Mouse (Mus musculus) neural tube, embryonic 12.5 days (tissue): ENCODE results near the gene Qsox1. TPM values are rescaled to one million over a fixed set of nuclear protein-coding genes. Genes with fewer than 3 reads are reported as not detected.

ENCODE experiments used
- ATAC-seq: fragments of 200-750 bp; cut with Nextera tagmentation; 2 replicates; pipeline ENCODE4 v1.8.0; 2017; ENCODE audit warnings: low read depth, mild to moderate bottlenecking, moderate TSS enrichment, moderate library complexity; ENCODE audit not compliant: low FRiP score
- H3K27ac ChIP-seq: fragments of 300-500 bp; sonication (generic); 2 replicates; pipeline ENCODE4 v1.5.1; 2016
- H3K27me3 ChIP-seq: fragments of 300-500 bp; sonication (generic); replicated peaks from 2 replicates; pipeline ENCODE4 v1.6.1; 2016; ENCODE audit warnings: mild to moderate bottlenecking
- H3K36me3 ChIP-seq: fragments of 300-500 bp; sonication (generic); 2 replicates; pipeline ENCODE4 v1.6.1; 2016; ENCODE audit warnings: mild to moderate bottlenecking
- H3K4me1 ChIP-seq: fragments of 300-500 bp; sonication (generic); 2 replicates; pipeline ENCODE4 v1.6.1; 2016
- H3K4me2 ChIP-seq: fragments of 300-500 bp; sonication (generic); replicated peaks from 2 replicates; pipeline ENCODE4 v1.6.1; 2016; ENCODE audit warnings: mild to moderate bottlenecking
- H3K4me3 ChIP-seq: fragments of 300-500 bp; sonication (generic); 2 replicates; pipeline ENCODE4 v1.5.1; 2016
- H3K9ac ChIP-seq: fragments of 300-500 bp; sonication (generic); 2 replicates; pipeline ENCODE4 v1.6.1; 2016; ENCODE audit warnings: mild to moderate bottlenecking
- H3K9me3 ChIP-seq: fragments of 300-500 bp; sonication (generic); 2 replicates; pipeline ENCODE4 v1.6.1; 2016; ENCODE audit warnings: mild to moderate bottlenecking
- WGBS: fragments of 180-500 bp; shearing (Covaris S2); methylation state at CpG from one replicate; pipeline ENCODE4 v1.1.7; 2016; 5-methylcytosine and 5-hydroxymethylcytosine counted together
- polyA plus RNA-seq: library from polyadenylated mRNA; unstranded; fragments of >200 nt; fragmentation: Nextera tagmentation; extraction: Ambion mirVana; gene quantifications from 2 replicates; pipeline ENCODE4 v1.2.1, GENCODE M21; 2016

Qsox1 gene
- polyA plus RNA-seq, 1 experiment from 2014 or later: 23.1 TPM

GRCm38 (mm10) chr1:155796757-155797405, 15.8 kb downstream of the Qsox1 start:
- H3K9me3 ChIP-seq: no peaks in the 10 kb centered on the region
- no peak overlapping the region for H3K9ac ChIP-seq
- no peaks in the 10 kb centered on the region for H3K4me1 ChIP-seq
- 79% methylated on average over 11 of the region's 11 CpGs for WGBS
- H3K27ac ChIP-seq: no peak overlapping the region
- no peaks in the 10 kb centered on the region for H3K27me3 ChIP-seq
- no peak overlapping the region for H3K4me2 ChIP-seq
- ATAC-seq: no peak
- peaks cover 20% of the 10 kb centered on the region for H3K36me3 ChIP-seq
- H3K4me3 ChIP-seq: no peak overlapping the region

- Histone ChIP-seq H3K9ac (no peak overlapping the region), H3K27me3 (no peaks in the 10 kb centered on the region), H3K27ac (no peak overlapping the region), H3K4me1 (peaks cover 6% of the 10 kb centered on the region), H3K4me3 (no peak overlapping the region), H3K4me2 (no peak overlapping the region), H3K9me3 (no peaks in the 10 kb centered on the region), H3K36me3 (peaks cover 20% of the 10 kb centered on the region)
- WGBS: 93% methylated on average over 5 of the region's 5 CpGs
- no peak for ATAC-seq
Measured at GRCm38 (mm10) chr1:155795791-155796233, 16.9 kb downstream of the Qsox1 start.

GRCm38 (mm10) chr1:155794855-155795254, 17.8 kb downstream of the Qsox1 start:
- H3K4me3 ChIP-seq: no peak overlapping the region
- peaks cover 20% of the 10 kb centered on the region for H3K36me3 ChIP-seq
- H3K9me3 ChIP-seq: no peaks in the 10 kb centered on the region
- H3K4me1 ChIP-seq: peaks cover 16% of the 10 kb centered on the region
- no peak overlapping the region for H3K27ac ChIP-seq
- no peak overlapping the region for H3K9ac ChIP-seq
- 84% methylated on average over 6 of the region's 6 CpGs for WGBS
- H3K4me2 ChIP-seq: no peak overlapping the region
- no peaks in the 10 kb centered on the region for H3K27me3 ChIP-seq
- no peak for ATAC-seq

GRCm38 (mm10) chr1:155791919-155792318, 20.8 kb downstream of the Qsox1 start:
- no peak overlapping the region for H3K9ac ChIP-seq
- H3K9me3 ChIP-seq: no peaks in the 10 kb centered on the region
- peaks cover 37% of the 10 kb centered on the region for H3K36me3 ChIP-seq
- no peaks in the 10 kb centered on the region for H3K27me3 ChIP-seq
- H3K4me3 ChIP-seq: no peak overlapping the region
- H3K4me1 ChIP-seq: peaks cover 17% of the 10 kb centered on the region
- 66% methylated on average over 5 of the region's 5 CpGs for WGBS
- H3K4me2 ChIP-seq: no peak overlapping the region
- no peak overlapping the region for H3K27ac ChIP-seq
- ATAC-seq: no peak

GRCm38 (mm10) chr1:155790111-155790974, 22.3 kb downstream of the Qsox1 start:
- Histone ChIP-seq H3K27me3 (no peaks in the 10 kb centered on the region), H3K4me1 (peaks cover 17% of the 10 kb centered on the region), H3K4me2 (no peak overlapping the region), H3K27ac (peak overlapping the region; percentile 57; the same call in 1 of the 2 replicates), H3K4me3 (no peak overlapping the region), H3K9ac (no peak overlapping the region), H3K36me3 (peaks cover 40% of the 10 kb centered on the region), H3K9me3 (no peaks in the 10 kb centered on the region)
- WGBS: 47% methylated on average over 16 of the region's 16 CpGs
- ATAC-seq: peak; percentile 88

- no peak overlapping the region for H3K4me3 ChIP-seq
- no peak for ATAC-seq
- peaks cover 16% of the 10 kb centered on the region for H3K4me1 ChIP-seq
- peaks cover 13% of the 10 kb centered on the region; the same call in 1 of the 2 replicates for H3K27me3 ChIP-seq
- no peaks in the 10 kb centered on the region for H3K9me3 ChIP-seq
- H3K27ac ChIP-seq: no peak overlapping the region
- no peak overlapping the region for H3K9ac ChIP-seq
- H3K36me3 ChIP-seq: peaks cover 38% of the 10 kb centered on the region
- WGBS: 60% methylated on average over 7 of the region's 7 CpGs
- no peak overlapping the region for H3K4me2 ChIP-seq
Measured at GRCm38 (mm10) chr1:155785886-155786285, 26.8 kb downstream of the Qsox1 start.

GRCm38 (mm10) chr1:155784343-155785205, 28.1 kb downstream of the Qsox1 start:
- WGBS: 38% methylated on average over 19 of the region's 19 CpGs
- peaks cover 21% of the 10 kb centered on the region for H3K27me3 ChIP-seq

GRCm38 (mm10) chr1:155782382-155782781, 30.3 kb downstream of the Qsox1 start:
- Histone ChIP-seq H3K4me3 (no peak overlapping the region), H3K9me3 (no peaks in the 10 kb centered on the region), H3K4me1 (peaks cover 4% of the 10 kb centered on the region; the same call in 1 of the 2 replicates), H3K27me3 (peaks cover 26% of the 10 kb centered on the region), H3K9ac (no peak overlapping the region), H3K27ac (no peak overlapping the region), H3K36me3 (peaks cover 33% of the 10 kb centered on the region), H3K4me2 (no peak overlapping the region)
- WGBS: 82% methylated on average over 5 of the region's 5 CpGs
- ATAC-seq: no peak

More at GRCm38 (mm10) chr1:155784343-155785205, 28.1 kb downstream of the Qsox1 start:
- Histone ChIP-seq H3K9ac (no peak overlapping the region), H3K4me2 (no peak overlapping the region), H3K9me3 (no peaks in the 10 kb centered on the region), H3K4me1 (peaks cover 4% of the 10 kb centered on the region; the same call in 1 of the 2 replicates), H3K27ac (no peak overlapping the region), H3K4me3 (no peak overlapping the region), H3K36me3 (peaks cover 40% of the 10 kb centered on the region)
- peak; percentile 41; the same call in 1 of the 2 replicates for ATAC-seq

- Histone ChIP-seq H3K9ac (no peak overlapping the region), H3K4me1 (no peaks in the 10 kb centered on the region), H3K27me3 (peaks cover 38% of the 10 kb centered on the region), H3K27ac (no peak overlapping the region), H3K4me2 (no peak overlapping the region), H3K9me3 (peaks cover 7% of the 10 kb centered on the region; the same call in 1 of the 2 replicates), H3K4me3 (no peak overlapping the region), H3K36me3 (peaks cover 23% of the 10 kb centered on the region)
- ATAC-seq: no peak
- WGBS: 67% methylated on average over 14 of the region's 14 CpGs
Measured at GRCm38 (mm10) chr1:155777641-155778625, 34.8 kb downstream of the Qsox1 start.

GRCm38 (mm10) chr1:155759167-155759566, 53.5 kb downstream of the Qsox1 start:
- Histone ChIP-seq H3K36me3 (no peaks in the 10 kb centered on the region), H3K27ac (no peak overlapping the region), H3K27me3 (peaks cover 61% of the 10 kb centered on the region), H3K4me2 (no peak overlapping the region), H3K4me1 (no peaks in the 10 kb centered on the region; the same call in 1 of the 2 replicates), H3K4me3 (no peak overlapping the region), H3K9ac (no peak overlapping the region), H3K9me3 (no peaks in the 10 kb centered on the region)
- WGBS: 17% methylated on average over 12 of the region's 12 CpGs
- ATAC-seq: peak; percentile 90

- H3K36me3 ChIP-seq: no peaks in the 10 kb centered on the region
- H3K4me2 ChIP-seq: no peak overlapping the region
- no peak overlapping the region for H3K9ac ChIP-seq
- no peak overlapping the region for H3K4me3 ChIP-seq
- WGBS: 69% methylated on average over 4 of the region's 4 CpGs
- H3K27me3 ChIP-seq: peaks cover 66% of the 10 kb centered on the region
- no peaks in the 10 kb centered on the region for H3K9me3 ChIP-seq
- no peak overlapping the region for H3K27ac ChIP-seq
- peak; percentile 66 for ATAC-seq
- no peaks in the 10 kb centered on the region; the same call in 1 of the 2 replicates for H3K4me1 ChIP-seq
Measured at GRCm38 (mm10) chr1:155758711-155759110, 54.0 kb downstream of the Qsox1 start.
